Mouse (Mus musculus): ENCODE results near the gene Prune1. TPM values are rescaled to one million over a fixed set of nuclear protein-coding genes. Genes with fewer than 3 reads are reported as not detected.
"Not testable (repeated sequence)": the region's sequence is repeated elsewhere in the genome, so short reads cannot be mapped to it uniquely, and the experiment has no call there.

The Prune1 gene
- polyA plus RNA-seq, 1 experiment from 2014 or later: 77.6 TPM

GRCm38 (mm10) chr3:95216655-95217254 lies 65.1 kb downstream of the Prune1 start:
- ATAC-seq: no peak
- Histone ChIP-seq H3K4me2 (ENCODE audit: low read length) (peak overlapping the region; percentile 72), H3K9me3 (ENCODE audit: control insufficient read depth, low read length) (no peaks in the 10 kb centered on the region), H3K4me3 (ENCODE audit: low read length) (peak overlapping the region; percentile 77), H3K4me1 (ENCODE audit: control insufficient read depth, insufficient read depth, low read depth, low read length) (peaks cover 10% of the 10 kb centered on the region), H3K36me3 (ENCODE audit: control insufficient read depth, insufficient read depth, low read length) (peaks cover 25% of the 10 kb centered on the region), H3K27me3 (replicated peaks; ENCODE audit: control insufficient read depth, insufficient read depth, low read length) (no peaks in the 10 kb centered on the region), H3K9ac (ENCODE audit: low read depth, low read length) (peak overlapping the region; percentile 89), H3K27ac (ENCODE audit: low read depth, low read length) (peak overlapping the region; percentile 98)
- 17% methylated on average over 4 of the region's 4 CpGs for WGBS

GRCm38 (mm10) chr3:95213609-95213975 lies 68.3 kb downstream of the Prune1 start:
- 100% methylated on average over 1 of the region's 1 CpGs for WGBS
- Histone ChIP-seq H3K4me2 (ENCODE audit: low read length) (no peak overlapping the region), H3K4me1 (ENCODE audit: control insufficient read depth, insufficient read depth, low read depth, low read length) (peaks cover 9% of the 10 kb centered on the region), H3K9me3 (ENCODE audit: control insufficient read depth, low read length) (no peaks in the 10 kb centered on the region), H3K27me3 (replicated peaks; ENCODE audit: control insufficient read depth, insufficient read depth, low read length) (no peaks in the 10 kb centered on the region), H3K4me3 (ENCODE audit: low read length) (no peak overlapping the region), H3K36me3 (ENCODE audit: control insufficient read depth, insufficient read depth, low read length) (peaks cover 5% of the 10 kb centered on the region; the same call in 1 of the 2 replicates), H3K27ac (ENCODE audit: low read depth, low read length) (no peak overlapping the region), H3K9ac (ENCODE audit: low read depth, low read length) (no peak overlapping the region)
- no peak for ATAC-seq

GRCm38 (mm10) chr3:95212889-95213608 lies 68.8 kb downstream of the Prune1 start:
- H3K9me3 ChIP-seq (ENCODE audit: control insufficient read depth, low read length); H3K27ac ChIP-seq (ENCODE audit: low read depth, low read length); H3K36me3 ChIP-seq (ENCODE audit: control insufficient read depth, insufficient read depth, low read length); ATAC-seq; H3K4me2 ChIP-seq (ENCODE audit: low read length); H3K27me3 ChIP-seq (replicated peaks; ENCODE audit: control insufficient read depth, insufficient read depth, low read length); H3K4me1 ChIP-seq (ENCODE audit: control insufficient read depth, insufficient read depth, low read depth, low read length); H3K9ac ChIP-seq (ENCODE audit: low read depth, low read length); H3K4me3 ChIP-seq (ENCODE audit: low read length): not testable (repeated sequence)
- 95% methylated on average over 7 of the region's 10 CpGs for WGBS

GRCm38 (mm10) chr3:95210585-95210984 lies 71.3 kb downstream of the Prune1 start:
- no peak overlapping the region for H3K4me3 ChIP-seq (ENCODE audit: low read length)
- peaks cover 3% of the 10 kb centered on the region for H3K36me3 ChIP-seq (ENCODE audit: control insufficient read depth, insufficient read depth, low read length)
- no peak overlapping the region for H3K4me2 ChIP-seq (ENCODE audit: low read length)
- ATAC-seq: no peak
- H3K9ac ChIP-seq (ENCODE audit: low read depth, low read length): no peak overlapping the region
- H3K27me3 ChIP-seq (replicated peaks; ENCODE audit: control insufficient read depth, insufficient read depth, low read length): no peaks in the 10 kb centered on the region
- no peaks in the 10 kb centered on the region for H3K9me3 ChIP-seq (ENCODE audit: control insufficient read depth, low read length)
- H3K4me1 ChIP-seq (ENCODE audit: control insufficient read depth, insufficient read depth, low read depth, low read length): no peaks in the 10 kb centered on the region
- WGBS: 48% methylated on average over 2 of the region's 2 CpGs
- H3K27ac ChIP-seq (ENCODE audit: low read depth, low read length): no peak overlapping the region

GRCm38 (mm10) chr3:95208286-95208685 lies 73.6 kb downstream of the Prune1 start:
- H3K4me1 ChIP-seq (ENCODE audit: control insufficient read depth, insufficient read depth, low read depth, low read length): no peaks in the 10 kb centered on the region
- H3K9me3 ChIP-seq (ENCODE audit: control insufficient read depth, low read length): no peaks in the 10 kb centered on the region
- no peak overlapping the region for H3K27ac ChIP-seq (ENCODE audit: low read depth, low read length)
- no peak overlapping the region for H3K4me2 ChIP-seq (ENCODE audit: low read length)
- H3K4me3 ChIP-seq (ENCODE audit: low read length): no peak overlapping the region
- H3K27me3 ChIP-seq (replicated peaks; ENCODE audit: control insufficient read depth, insufficient read depth, low read length): no peaks in the 10 kb centered on the region
- no peak overlapping the region for H3K9ac ChIP-seq (ENCODE audit: low read depth, low read length)
- no peak for ATAC-seq
- 89% methylated on average over 4 of the region's 4 CpGs for WGBS
- peaks cover 3% of the 10 kb centered on the region; the same call in 1 of the 2 replicates for H3K36me3 ChIP-seq (ENCODE audit: control insufficient read depth, insufficient read depth, low read length)

- Histone ChIP-seq H3K4me1 (ENCODE audit: control insufficient read depth, insufficient read depth, low read depth, low read length) (no peaks in the 10 kb centered on the region), H3K27ac (ENCODE audit: low read depth, low read length) (no peak overlapping the region), H3K9ac (ENCODE audit: low read depth, low read length) (no peak overlapping the region), H3K36me3 (ENCODE audit: control insufficient read depth, insufficient read depth, low read length) (peaks cover 18% of the 10 kb centered on the region), H3K27me3 (replicated peaks; ENCODE audit: control insufficient read depth, insufficient read depth, low read length) (no peaks in the 10 kb centered on the region), H3K4me3 (ENCODE audit: low read length) (no peak overlapping the region), H3K9me3 (ENCODE audit: control insufficient read depth, low read length) (no peaks in the 10 kb centered on the region), H3K4me2 (ENCODE audit: low read length) (no peak overlapping the region)
- WGBS: 90% methylated on average over 6 of the region's 6 CpGs
- no peak for ATAC-seq
Measured at GRCm38 (mm10) chr3:95203880-95204279, 78.0 kb downstream of the Prune1 start.

Other genes starting within 250 kb of the Prune1 start
- 267 and 288 TPM in 2 replicates for gene Psmd4, start 239.5 kb downstream of the Prune1 start, polyA plus RNA-seq (2015; fragmentation: Nextera tagmentation; extraction: Ambion mirVana)
- 13.8 and 14.5 TPM in 2 replicates for gene Pip5k1a, start 175.1 kb downstream of the Prune1 start, polyA plus RNA-seq (2015; fragmentation: Nextera tagmentation; extraction: Ambion mirVana)
- 142 and 158 TPM in 2 replicates for gene Vps72, start 171.1 kb downstream of the Prune1 start, polyA plus RNA-seq (2015; fragmentation: Nextera tagmentation; extraction: Ambion mirVana)
- gene Tmod4, start 157.6 kb downstream of the Prune1 start, polyA plus RNA-seq (2015; fragmentation: Nextera tagmentation; extraction: Ambion mirVana): 0.98 and 1.7 TPM in 2 replicates
- gene Scnm1, start 148.1 kb downstream of the Prune1 start, polyA plus RNA-seq (2015; fragmentation: Nextera tagmentation; extraction: Ambion mirVana): 83.2 and 83.6 TPM in 2 replicates
- gene Lysmd1, start 148.0 kb downstream of the Prune1 start, polyA plus RNA-seq (2015; fragmentation: Nextera tagmentation; extraction: Ambion mirVana): 51.9 and 52.3 TPM in 2 replicates
- 3.0 and 3.3 TPM in 2 replicates for gene Tnfaip8l2, start 139.7 kb downstream of the Prune1 start, polyA plus RNA-seq (2015; fragmentation: Nextera tagmentation; extraction: Ambion mirVana)
- gene Sema6c, start 121.6 kb downstream of the Prune1 start, polyA plus RNA-seq (2015; fragmentation: Nextera tagmentation; extraction: Ambion mirVana): 15.2 and 21.8 TPM in 2 replicates
- 2.4 and 3.0 TPM in 2 replicates for gene Gabpb2, start 64.2 kb downstream of the Prune1 start, polyA plus RNA-seq (2015; fragmentation: Nextera tagmentation; extraction: Ambion mirVana)
- 59.1 and 61.0 TPM in 2 replicates for gene Cdc42se1, start 53.3 kb downstream of the Prune1 start, polyA plus RNA-seq (2015; fragmentation: Nextera tagmentation; extraction: Ambion mirVana)
- 282 and 327 TPM in 2 replicates for gene Mllt11, start 49.9 kb downstream of the Prune1 start, polyA plus RNA-seq (2015; fragmentation: Nextera tagmentation; extraction: Ambion mirVana)
- 0.29 and 0.30 TPM in 2 replicates for gene Gm128, start 40.5 kb downstream of the Prune1 start, polyA plus RNA-seq (2015; fragmentation: Nextera tagmentation; extraction: Ambion mirVana)
- 0.20 TPM in 1 of 2 replicates, not detected in the other for gene Bnipl, start 30.9 kb downstream of the Prune1 start, polyA plus RNA-seq (2015; fragmentation: Nextera tagmentation; extraction: Ambion mirVana)
- 35.8 and 36.3 TPM in 2 replicates for gene Mindy1, start 731 bp downstream of the Prune1 start, polyA plus RNA-seq (2015; fragmentation: Nextera tagmentation; extraction: Ambion mirVana)
- gene Anxa9, start 25.1 kb upstream of the Prune1 start, polyA plus RNA-seq (2015; fragmentation: Nextera tagmentation; extraction: Ambion mirVana): 0.35 TPM in 2 replicates
- 97.4 and 102 TPM in 2 replicates for gene Cers2, start 32.7 kb upstream of the Prune1 start, polyA plus RNA-seq (2015; fragmentation: Nextera tagmentation; extraction: Ambion mirVana)
- 36.0 and 44.3 TPM in 2 replicates for gene Setdb1, start 75.1 kb upstream of the Prune1 start, polyA plus RNA-seq (2015; fragmentation: Nextera tagmentation; extraction: Ambion mirVana)
- not detected in 2 replicates for gene 4930558C23Rik, start 120.8 kb upstream of the Prune1 start, polyA plus RNA-seq (2015; fragmentation: Nextera tagmentation; extraction: Ambion mirVana)
- 15.0 and 17.8 TPM in 2 replicates for gene Arnt, start 152.3 kb upstream of the Prune1 start, polyA plus RNA-seq (2015; fragmentation: Nextera tagmentation; extraction: Ambion mirVana)
- gene Ctsk, start 217.2 kb upstream of the Prune1 start, polyA plus RNA-seq (2015; fragmentation: Nextera tagmentation; extraction: Ambion mirVana): 8.4 and 10.0 TPM in 2 replicates
- gene Ctss, start 244.7 kb upstream of the Prune1 start, polyA plus RNA-seq (2015; fragmentation: Nextera tagmentation; extraction: Ambion mirVana): 11.6 and 16.3 TPM in 2 replicates

All from hindbrain, embryonic 16.5 days (tissue).